8 mouse cellular contexts compared by ENCODE assay signal in the genomic region with DNA sequence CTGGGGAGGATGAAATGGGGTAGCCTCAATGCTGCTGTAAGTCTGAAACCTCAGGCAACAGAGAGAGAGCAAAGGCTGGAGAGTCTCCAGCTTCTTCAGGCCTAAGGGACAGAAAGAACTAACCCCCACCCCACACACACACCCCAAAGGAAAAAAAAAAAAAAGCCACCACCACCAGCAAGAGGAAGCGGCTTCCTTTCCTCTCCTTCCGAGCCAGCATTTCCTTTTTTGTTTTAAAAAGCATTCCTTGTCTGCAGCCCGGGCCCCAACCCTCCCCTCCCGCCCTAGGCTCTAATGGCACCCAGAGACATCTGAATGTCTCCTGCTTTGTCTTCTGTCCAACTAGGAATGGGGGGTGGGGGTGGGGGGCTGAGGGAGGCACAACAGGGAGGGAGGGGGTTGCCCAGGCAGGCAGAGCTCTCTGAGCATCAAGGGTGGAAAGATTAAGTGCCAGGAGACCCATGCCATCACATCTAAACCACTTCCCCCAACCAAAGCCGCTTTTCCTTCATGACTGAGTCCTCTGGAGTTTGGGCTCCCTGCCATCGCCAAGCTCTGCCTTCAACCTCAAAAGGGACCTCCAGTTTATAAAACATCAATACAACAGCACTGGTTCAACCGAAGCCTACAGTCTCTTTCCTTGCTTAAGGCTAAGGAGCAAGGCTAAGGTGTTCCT. TPM values are rescaled to one million over a fixed set of nuclear protein-coding genes. Genes with fewer than 3 reads are reported as not detected.
DNase-seq lines count a peak whose midpoint lies in the region; ATAC-seq and TF ChIP-seq lines count a peak whose summit lies in the region.
"Had no signal": no experiment of that assay in that cellular context is flagged by ENCODE, and none has a peak within 500 bp of the region (broad histone marks: within the 10 kb centered on the region; RNA-seq: fewer than 3 reads in every experiment).

No protein-coding gene starts in this region.

- H3K27ac ChIP-seq in liver, embryonic 13.5 days: peak overlapping the region; percentile 25; the same call in 1 of the 2 replicates
- H3K27ac ChIP-seq in brown adipose tissue, adult 24 weeks (replicated peaks; ENCODE audit: low read depth, low read length): peak overlapping the region; percentile 1; the same call in 1 of the 2 replicates
- peak overlapping the region; percentile 62 for H3K27ac ChIP-seq in heart, postnatal 0 days (ENCODE audit: low read depth)
- peak overlapping the region; percentile 54 for H3K27ac ChIP-seq in midbrain, embryonic 16.5 days (ENCODE audit: low read length)

- peaks cover 42% of the 10 kb centered on the region for H3K4me1 ChIP-seq in liver, embryonic 13.5 days (replicated peaks)
- H3K4me1 ChIP-seq in brown adipose tissue, adult 24 weeks (ENCODE audit: control insufficient read depth, insufficient read depth, insufficient read length, low read length): peaks cover 36% of the 10 kb centered on the region
- peaks cover 34% of the 10 kb centered on the region for H3K4me1 ChIP-seq in heart, postnatal 0 days (ENCODE audit: control insufficient read depth, insufficient read depth)
- peaks cover 3% of the 10 kb centered on the region; the same call in 1 of the 2 replicates for H3K4me1 ChIP-seq in midbrain, embryonic 16.5 days (ENCODE audit: control insufficient read depth, insufficient read depth, low read length)

- no peak for TF ChIP-seq EP300 in heart, postnatal 0 days (IDR thresholded peaks at IDR 0.05; ENCODE audit: low read depth)

- 40% methylated on average over 7 of the region's 7 CpGs for WGBS in liver, embryonic 13.5 days (ENCODE audit: insufficient replicate concordance)
- 41% methylated on average over 7 of the region's 7 CpGs for WGBS in heart, postnatal 0 days
- WGBS in midbrain, embryonic 16.5 days: 47% methylated on average over 7 of the region's 7 CpGs

- no peak overlapping the region for H3K4me2 ChIP-seq in liver, embryonic 13.5 days
- H3K4me2 ChIP-seq in heart, postnatal 0 days (ENCODE audit: low read depth, low read length): no peak overlapping the region; the same call in 1 of the 2 replicates
- H3K4me2 ChIP-seq in midbrain, embryonic 16.5 days (ENCODE audit: low read length): no peak overlapping the region

- H3K9ac ChIP-seq in liver, embryonic 13.5 days: no peak overlapping the region
- H3K9ac ChIP-seq in heart, postnatal 0 days (replicated peaks; ENCODE audit: low read depth, low read length): no peak overlapping the region
- H3K9ac ChIP-seq in midbrain, embryonic 16.5 days (ENCODE audit: low read depth, low read length): no peak overlapping the region

- DNase-seq in liver, embryonic 13.5 days: no peak
- DNase-seq in liver: no peak
- DNase-seq in heart, postnatal 0 days (ENCODE audit: low spot score): no peak
- DNase-seq in cerebellum, postnatal 36 days: no peak
- DNase-seq: retina, postnatal 1 day had no signal

- no peaks in the 10 kb centered on the region for H3K36me3 ChIP-seq in liver, embryonic 13.5 days
- no peaks in the 10 kb centered on the region for H3K36me3 ChIP-seq in heart, postnatal 0 days (replicated peaks; ENCODE audit: control insufficient read depth, insufficient read depth, low read length)
- no peaks in the 10 kb centered on the region for H3K36me3 ChIP-seq in midbrain, embryonic 16.5 days (ENCODE audit: control insufficient read depth, insufficient read depth, low read length)

- H3K4me3 ChIP-seq in liver, embryonic 13.5 days (replicated peaks): no peak overlapping the region
- no peak overlapping the region for H3K4me3 ChIP-seq in brown adipose tissue, adult 24 weeks (ENCODE audit: insufficient read depth, low read depth, low read length)
- no peak overlapping the region for H3K4me3 ChIP-seq in heart, postnatal 0 days (ENCODE audit: low read depth, low read length)
- no peak overlapping the region for H3K4me3 ChIP-seq in midbrain, embryonic 16.5 days (ENCODE audit: low read depth, low read length)

- H3K9me3 ChIP-seq in liver, embryonic 13.5 days (replicated peaks): no peaks in the 10 kb centered on the region
- H3K9me3 ChIP-seq in heart, postnatal 0 days (replicated peaks; ENCODE audit: control insufficient read depth, low read length): no peaks in the 10 kb centered on the region
- H3K9me3 ChIP-seq in midbrain, embryonic 16.5 days (replicated peaks; ENCODE audit: control insufficient read depth, low read length, poor library complexity, severe bottlenecking): no peaks in the 10 kb centered on the region

- no peaks in the 10 kb centered on the region for H3K27me3 ChIP-seq in liver, embryonic 13.5 days
- no peaks in the 10 kb centered on the region for H3K27me3 ChIP-seq in heart, postnatal 0 days (ENCODE audit: control insufficient read depth, insufficient read depth, low read length)
- no peaks in the 10 kb centered on the region for H3K27me3 ChIP-seq in midbrain, embryonic 16.5 days (ENCODE audit: control insufficient read depth, insufficient read depth, low read depth, low read length)

- TF ChIP-seq CTCF in heart, postnatal 0 days (IDR thresholded peaks at IDR 0.05; ENCODE audit: low read depth): no peak

- no peak for ATAC-seq in liver, embryonic 13.5 days (ENCODE audit: low read depth)
- no peak for ATAC-seq in heart, postnatal 0 days (ENCODE audit: insufficient read depth, low read depth)
- 0 out of 2 replicates have a peak, but pooled peaks have one; percentile 14 for ATAC-seq in midbrain, embryonic 16.5 days
- ATAC-seq in megakaryocyte-erythroid progenitor cell, adult 5-6 weeks (replicated peaks; ENCODE audit: low FRiP score, low TSS enrichment, poor library complexity, severe bottlenecking): no peak

RNA-seq across cellular contexts. Expression of a gene that starts 10.4 kb away (rescaled TPM):
- 1.8 and 2.3 TPM in 2 replicates for polyA plus RNA-seq in liver, embryonic 13.5 days (2015; fragmentation: Nextera tagmentation; extraction: Ambion mirVana)
- 4.6 TPM in 2 replicates for polyA plus RNA-seq in brown adipose tissue, adult 24 weeks (2012; ENCODE audit: insufficient read depth, insufficient read length, missing spikeins)
- 7.7 and 15.2 TPM in 2 replicates for total RNA-seq in heart, postnatal 0 days (2014; rRNA removed; ENCODE audit: low replicate concordance)
- 1.3 and 1.5 TPM in 2 replicates for polyA plus RNA-seq in heart, postnatal 0 days (2015; fragmentation: Nextera tagmentation; extraction: Ambion mirVana)
- polyA plus RNA-seq in midbrain, embryonic 16.5 days (2015; fragmentation: Nextera tagmentation; extraction: Ambion mirVana): 4.5 and 5.3 TPM in 2 replicates
- total RNA-seq in megakaryocyte-erythroid progenitor cell, adult 5-6 weeks (2014; fragmentation: Nextera tagmentation): 5.4 and 11.9 TPM in 2 replicates
- 10.6 and 13.6 TPM in 2 replicates for total RNA-seq in megakaryocyte-erythroid progenitor cell, adult 5-6 weeks (2017)

Comparison
In these comparisons a context has a peak if more than half of its experiments do, and no peak if none do; other contexts are left out.
1. H3K27ac ChIP-seq: peak in every context shown above with its lines; median percentile 62 in heart, postnatal 0 days; 54 in midbrain, embryonic 16.5 days; 25 in liver, embryonic 13.5 days; 1 in brown adipose tissue, adult 24 weeks.